ENCODE assay signal across 20 mouse cellular contexts in genomic region chr12:104459377-104459776, GRCm38 (mm10). TPM values are rescaled to one million over a fixed set of nuclear protein-coding genes. Genes with fewer than 3 reads are reported as not detected.
DNase-seq lines count a peak whose midpoint lies in the region; ATAC-seq and TF ChIP-seq lines count a peak whose summit lies in the region.
"Had no signal": no experiment of that assay in that cellular context is flagged by ENCODE, and none has a peak within 500 bp of the region (broad histone marks: within the 10 kb centered on the region; RNA-seq: fewer than 3 reads in every experiment).

No protein-coding gene starts in this region.

- H3K9me3 ChIP-seq in E14TG2a.4 (ENCODE audit: low read length), result no peaks in the 10 kb centered on the region
- no peaks in the 10 kb centered on the region for H3K9me3 ChIP-seq in hindbrain, embryonic 12.5 days (replicated peaks)
- H3K9me3 ChIP-seq: limb, embryonic 15.5 days; midbrain, embryonic 15.5 days had no signal

- no peak overlapping the region for H3K27ac ChIP-seq in left cerebral cortex, adult 2 months
- no peak overlapping the region for H3K27ac ChIP-seq in bone marrow, adult 2 months (ENCODE audit: control insufficient read depth, insufficient read depth, low read depth, low read length, poor library complexity)
- no peak overlapping the region for H3K27ac ChIP-seq in hindbrain, embryonic 12.5 days
- H3K27ac ChIP-seq: limb, embryonic 15.5 days; midbrain, embryonic 15.5 days had no signal

- H3K4me2 ChIP-seq in hindbrain, embryonic 12.5 days (replicated peaks), result no peak overlapping the region
- H3K4me2 ChIP-seq: limb, embryonic 15.5 days; midbrain, embryonic 15.5 days had no signal

- intact Hi-C loops in left cerebral cortex, adult 2 months (cut with DNase I), result no loop called here

- peaks cover 30% of the 10 kb centered on the region for H3K4me1 ChIP-seq in E14TG2a.4 (replicated peaks; ENCODE audit: low read depth, low read length)
- no peaks in the 10 kb centered on the region for H3K4me1 ChIP-seq in bone marrow, adult 2 months (ENCODE audit: control insufficient read depth, insufficient read depth, low read length)
- no peaks in the 10 kb centered on the region for H3K4me1 ChIP-seq in hindbrain, embryonic 12.5 days
- H3K4me1 ChIP-seq: midbrain, embryonic 15.5 days had no signal

- ATAC-seq in hindbrain, embryonic 12.5 days (ENCODE audit: low FRiP score), result no peak
- ATAC-seq: midbrain, embryonic 15.5 days had no signal

- WGBS in bone marrow, adult 2 months, result 58% methylated on average over 6 of the region's 6 CpGs
- 73% methylated on average over 6 of the region's 6 CpGs for WGBS in hindbrain, embryonic 12.5 days

- peaks cover 10% of the 10 kb centered on the region; the same call in 1 of the 2 replicates for H3K27me3 ChIP-seq in E14TG2a.4 (ENCODE audit: insufficient read depth, low read length)
- peaks cover 9% of the 10 kb centered on the region; the same call in 1 of the 2 replicates for H3K27me3 ChIP-seq in hindbrain, embryonic 12.5 days

- TF ChIP-seq POLR2A in bone marrow, adult 2 months (IDR thresholded peaks at IDR 0.05; ENCODE audit: borderline replicate concordance, control insufficient read depth, low read depth, low read length), result no peak

- H3K4me3 ChIP-seq in left cerebral cortex, adult 2 months, result no peak overlapping the region
- H3K4me3 ChIP-seq in E14TG2a.4 (replicated peaks; ENCODE audit: low read length), result no peak overlapping the region
- H3K4me3 ChIP-seq in bone marrow, adult 2 months (replicated peaks; ENCODE audit: control insufficient read depth, low read depth, low read length), result no peak overlapping the region
- no peak overlapping the region for H3K4me3 ChIP-seq in hindbrain, embryonic 12.5 days
- H3K4me3 ChIP-seq: limb, embryonic 15.5 days; midbrain, embryonic 15.5 days had no signal

- no peak for DNase-seq in left cerebral cortex, adult 2 months (ENCODE audit: extremely low spot score in 1 of 2, low spot score in 2 of 2)
- no peak for DNase-seq in left cerebral cortex, adult 11 months (ENCODE audit: low spot score)
- peak; percentile 26 for DNase-seq in A20 (ENCODE audit: low read depth, low spot score)
- no peak for DNase-seq in frontal cortex, postnatal 10 days (ENCODE audit: low spot score in 2 of 2)
- DNase-seq: cerebellum, adult 9-11 months; gastrocnemius, postnatal 14 days; kidney, postnatal 10 days; layer of hippocampus, adult 9-11 months; right cerebral cortex, postnatal 14 days; thymus, postnatal 14 days had no signal

- no peak overlapping the region for H3K9ac ChIP-seq in hindbrain, embryonic 12.5 days
- H3K9ac ChIP-seq: limb, embryonic 15.5 days; midbrain, embryonic 15.5 days had no signal

- TF ChIP-seq CTCF in left cerebral cortex, adult 2 months (IDR thresholded peaks at IDR 0.05), result peak; percentile 2; the same call in 1 of the 2 replicates
- TF ChIP-seq CTCF in E14TG2a.4 (conservative IDR thresholded peaks at IDR 0.05; ENCODE audit: low read length), result peak; percentile 52
- TF ChIP-seq CTCF in bone marrow, adult 2 months (IDR thresholded peaks at IDR 0.05; ENCODE audit: control insufficient read depth, insufficient read depth, low read length), result 0 out of 2 replicates have a peak, but pooled peaks have one; percentile 6

- H3K36me3 ChIP-seq in E14TG2a.4 (ENCODE audit: insufficient read depth, low read length), result no peaks in the 10 kb centered on the region
- H3K36me3 ChIP-seq in hindbrain, embryonic 12.5 days, result no peaks in the 10 kb centered on the region
- H3K36me3 ChIP-seq: limb, embryonic 15.5 days; midbrain, embryonic 15.5 days had no signal

RNA-seq across cellular contexts. Expression of gene Gsc, which starts 13.8 kb away (rescaled TPM):
- total RNA-seq in left cerebral cortex, adult 2 months (2021), result not detected
- polyA plus RNA-seq in bone marrow, adult 2 months (2011; ENCODE audit: insufficient read depth, insufficient read length, low replicate concordance, missing spikeins), result not detected in 2 replicates
- 1.5 and 1.8 TPM in 2 replicates for polyA plus RNA-seq in hindbrain, embryonic 12.5 days (2016; fragmentation: Nextera tagmentation; extraction: Ambion mirVana)
- total RNA-seq: heart, adult 8-10 months; left cerebral cortex, postnatal 10 days; megakaryocyte, adult 5-6 weeks had no signal

RNA-seq across cellular contexts. Expression of gene Serpina3n, which starts 52.8 kb away (rescaled TPM):
- total RNA-seq in left cerebral cortex, adult 2 months (2021), result 10 to 100 TPM; 13.5 to 13.6 TPM
- polyA plus RNA-seq in bone marrow, adult 2 months (2011; ENCODE audit: insufficient read depth, insufficient read length, low replicate concordance, missing spikeins), result 2.8 and 5.5 TPM in 2 replicates
- polyA plus RNA-seq in hindbrain, embryonic 12.5 days (2016; fragmentation: Nextera tagmentation; extraction: Ambion mirVana), result 0.17 and 0.18 TPM in 2 replicates
- polyA plus RNA-seq: forebrain, embryonic 11.5 days; intestine, embryonic 14.5 days had no signal

Comparison
In these comparisons a context has a peak if more than half of its experiments do, and no peak if none do; other contexts are left out.
1. CTCF ChIP-seq: peak in every context shown above with its lines; median percentile 52 in E14TG2a.4; 6 in bone marrow, adult 2 months; 2 in left cerebral cortex, adult 2 months.